Mouse (Mus musculus) liver, embryonic 13.5 days (tissue): ENCODE data around the gene Neurl2. TPM values are rescaled to one million over a fixed set of nuclear protein-coding genes. Genes with fewer than 3 reads are reported as not detected.

ENCODE experiments used
- ATAC-seq: fragments of 200-750 bp; cut with Nextera tagmentation; 2 replicates; pipeline ENCODE4 v1.8.0; 2017; ENCODE audit warnings: low read depth, mild to moderate bottlenecking, moderate number of reproducible peaks, moderate library complexity
- DNase-seq: peaks from one replicate; pipeline ENCODE4 v3.0.0; 2022
- H3K27ac ChIP-seq: fragments of 300-500 bp; sonication (generic); 2 replicates; pipeline ENCODE4 v1.5.1; 2015; ENCODE audit warnings: moderate library complexity, mild to moderate bottlenecking, inconsistent platforms
- H3K27me3 ChIP-seq: fragments of 300-500 bp; sonication (generic); 2 replicates; pipeline ENCODE4 v1.6.1; 2015; ENCODE audit warnings: mild to moderate bottlenecking, inconsistent platforms
- H3K36me3 ChIP-seq: fragments of 300-500 bp; sonication (generic); 2 replicates; pipeline ENCODE4 v1.6.1; 2015; ENCODE audit warnings: mild to moderate bottlenecking, inconsistent platforms
- H3K4me1 ChIP-seq: fragments of 300-500 bp; sonication (generic); replicated peaks from 2 replicates; pipeline ENCODE4 v1.6.1; 2015; ENCODE audit warnings: inconsistent platforms
- H3K4me2 ChIP-seq: fragments of 300-500 bp; sonication (generic); 2 replicates; pipeline ENCODE4 v1.6.1; 2015; ENCODE audit warnings: inconsistent platforms, mild to moderate bottlenecking, moderate library complexity
- H3K4me3 ChIP-seq: fragments of 300-500 bp; sonication (generic); replicated peaks from 2 replicates; pipeline ENCODE4 v1.5.1; 2015; ENCODE audit warnings: mild to moderate bottlenecking, inconsistent platforms
- H3K9ac ChIP-seq: fragments of 300-500 bp; sonication (generic); 2 replicates; pipeline ENCODE4 v1.6.1; 2015; ENCODE audit warnings: mild to moderate bottlenecking, inconsistent platforms
- H3K9me3 ChIP-seq: fragments of 300-500 bp; sonication (generic); replicated peaks from 2 replicates; pipeline ENCODE4 v1.6.1; 2016; ENCODE audit warnings: inconsistent platforms
- WGBS: fragments of 180-500 bp; shearing (Covaris S2); methylation state at CpG from one replicate; pipeline ENCODE4 v1.1.7; 2015; ENCODE audit not compliant: insufficient replicate concordance; 5-methylcytosine and 5-hydroxymethylcytosine counted together
- polyA plus RNA-seq: library from polyadenylated mRNA; unstranded; fragments of >200 nt; fragmentation: Nextera tagmentation; extraction: Ambion mirVana; gene quantifications from 2 replicates; pipeline ENCODE4 v1.2.1, GENCODE M21; 2015

The Neurl2 gene
- polyA plus RNA-seq, 1 experiment from 2014 or later = 2.5 TPM

DNA sequence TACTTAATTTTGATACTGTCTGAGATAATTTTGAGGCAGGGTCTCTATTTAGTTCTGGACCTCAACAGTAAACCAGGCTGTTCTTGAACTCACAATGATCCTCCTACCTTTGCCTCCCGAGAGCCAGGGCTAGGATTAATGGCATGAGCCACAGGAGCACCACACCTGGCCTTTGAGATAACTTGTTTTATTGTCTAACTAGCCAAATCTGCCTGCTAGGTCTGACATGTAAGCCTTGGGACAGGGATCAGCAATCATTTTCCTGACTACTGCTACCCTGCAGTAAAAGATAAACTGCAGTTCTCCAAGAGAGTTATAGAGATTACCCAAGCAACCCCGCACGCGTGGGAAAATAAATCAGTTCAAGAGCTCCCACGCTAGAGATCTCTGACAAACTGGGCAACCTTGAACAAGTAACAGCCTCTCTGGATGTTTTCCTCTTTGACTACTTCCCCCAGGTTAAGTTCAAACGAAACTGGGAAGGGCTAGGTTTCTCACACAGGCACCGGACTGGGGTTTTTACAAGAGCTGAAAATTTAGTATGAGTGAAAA is 48.3 kb downstream of the Neurl2 start:
- ATAC-seq (no peak), DNase-seq (no peak)
- H3K9me3 ChIP-seq = no peaks in the 10 kb centered on the region
- H3K27ac ChIP-seq = peak overlapping the region; percentile 76
- H3K4me2 ChIP-seq = peak overlapping the region; percentile 99
- H3K27me3 ChIP-seq = peaks cover 49% of the 10 kb centered on the region
- H3K4me1 ChIP-seq = peaks cover 57% of the 10 kb centered on the region
- peak overlapping the region; percentile 70 for H3K4me3 ChIP-seq
- peaks cover 10% of the 10 kb centered on the region for H3K36me3 ChIP-seq
- peak overlapping the region; percentile 82 for H3K9ac ChIP-seq
- 6% methylated on average over 7 of the region's 7 CpGs for WGBS

DNA sequence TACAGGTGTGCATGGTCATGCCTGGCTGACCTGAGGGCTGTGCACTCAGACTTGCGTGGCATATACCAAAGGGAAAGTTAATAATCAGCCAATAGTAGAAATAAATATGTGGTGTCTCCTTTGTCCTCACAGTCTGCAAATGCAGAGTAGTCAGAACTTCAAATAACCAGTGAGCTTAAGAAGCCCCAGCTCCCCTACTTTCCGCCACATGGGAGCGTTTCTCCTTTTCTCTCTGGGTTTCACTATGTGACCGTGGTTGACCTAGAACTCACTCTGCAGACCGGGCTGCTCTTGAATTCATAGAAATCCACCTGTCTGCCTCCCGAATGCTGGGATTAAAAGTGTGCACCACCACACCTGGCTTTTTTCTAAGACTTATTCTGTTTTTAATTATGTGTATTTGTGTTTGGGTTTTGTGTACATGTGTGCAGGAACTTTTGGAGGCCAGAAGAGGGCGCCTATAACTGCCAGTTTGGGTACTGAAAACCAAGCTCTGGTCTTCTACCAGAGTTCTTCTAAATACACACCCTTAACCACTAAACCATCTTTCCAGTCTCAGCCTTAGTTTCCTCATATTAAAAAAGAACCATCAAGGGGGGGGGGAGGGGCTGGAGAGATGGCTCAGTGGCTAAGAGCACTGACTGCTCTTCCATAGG is 49.2 kb downstream of the Neurl2 start:
- Histone ChIP-seq H3K27ac (no peak overlapping the region), H3K36me3 (peaks cover 5% of the 10 kb centered on the region; the same call in 1 of the 2 replicates), H3K27me3 (peaks cover 58% of the 10 kb centered on the region), H3K4me3 (no peak overlapping the region), H3K9me3 (no peaks in the 10 kb centered on the region), H3K9ac (no peak overlapping the region), H3K4me2 (no peak overlapping the region), H3K4me1 (peaks cover 55% of the 10 kb centered on the region)
- DNase-seq (no peak), ATAC-seq (no peak)
- WGBS = 66% methylated on average over 7 of the region's 7 CpGs

DNA sequence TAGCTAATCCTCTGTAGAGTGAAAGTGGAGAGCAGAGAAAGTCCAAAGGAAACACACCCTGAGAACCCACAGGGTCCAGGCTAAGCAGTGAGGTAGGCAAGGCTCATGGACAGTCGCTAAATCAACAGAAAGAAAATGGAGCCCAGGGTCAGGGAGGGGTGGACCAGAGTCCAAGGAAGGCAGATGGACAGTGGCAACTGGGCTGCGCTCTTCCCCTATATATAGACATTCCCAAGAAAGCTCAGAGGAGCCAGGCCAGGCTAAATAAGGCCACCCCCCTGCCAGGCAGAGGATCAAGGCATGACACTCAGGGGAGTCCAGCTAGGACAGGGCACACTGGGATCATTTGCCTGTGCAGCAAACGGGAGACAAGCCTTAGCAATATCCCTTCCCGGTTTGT is 51.4 kb downstream of the Neurl2 start:
- no peak overlapping the region for H3K4me2 ChIP-seq
- ATAC-seq = no peak
- DNase-seq = no peak
- no peak overlapping the region for H3K27ac ChIP-seq
- H3K4me1 ChIP-seq = peaks cover 35% of the 10 kb centered on the region
- H3K27me3 ChIP-seq = peaks cover 76% of the 10 kb centered on the region
- 61% methylated on average over 4 of the region's 4 CpGs for WGBS
- no peak overlapping the region for H3K9ac ChIP-seq
- no peaks in the 10 kb centered on the region for H3K9me3 ChIP-seq
- H3K36me3 ChIP-seq = no peaks in the 10 kb centered on the region
- H3K4me3 ChIP-seq = no peak overlapping the region

Other genes starting within 250 kb of the Neurl2 start
- 0.13 and 0.19 TPM in 2 replicates for gene Wfdc6a, start 248.0 kb downstream of the Neurl2 start, polyA plus RNA-seq
- gene Eppin, start 239.9 kb downstream of the Neurl2 start, polyA plus RNA-seq = not detected in 2 replicates
- gene Wfdc6b, start 219.9 kb downstream of the Neurl2 start, polyA plus RNA-seq = not detected in 2 replicates
- not detected in 2 replicates for gene Wfdc8, start 219.8 kb downstream of the Neurl2 start, polyA plus RNA-seq
- gene Wfdc16, start 194.7 kb downstream of the Neurl2 start, polyA plus RNA-seq = not detected in 2 replicates
- not detected in 2 replicates for gene Wfdc10, start 177.4 kb downstream of the Neurl2 start, polyA plus RNA-seq
- gene Wfdc9, start 176.9 kb downstream of the Neurl2 start, polyA plus RNA-seq = not detected in 2 replicates
- gene Wfdc11, start 159.4 kb downstream of the Neurl2 start, polyA plus RNA-seq = not detected in 2 replicates
- gene Wfdc13, start 148.3 kb downstream of the Neurl2 start, polyA plus RNA-seq = not detected in 2 replicates
- not detected in 2 replicates for gene Spint4, start 135.0 kb downstream of the Neurl2 start, polyA plus RNA-seq
- gene Spint5, start 118.2 kb downstream of the Neurl2 start, polyA plus RNA-seq = not detected in 2 replicates
- gene Wfdc3, start 87.5 kb downstream of the Neurl2 start, polyA plus RNA-seq = 0.93 and 1.0 TPM in 2 replicates
- gene Dnttip1, start 87.5 kb downstream of the Neurl2 start, polyA plus RNA-seq = 47.3 and 49.8 TPM in 2 replicates
- 762 and 764 TPM in 2 replicates for gene Ube2c, start 63.6 kb downstream of the Neurl2 start, polyA plus RNA-seq
- gene Tnnc2, start 53.5 kb downstream of the Neurl2 start, polyA plus RNA-seq = 5.1 and 8.4 TPM in 2 replicates
- 4.1 TPM in 2 replicates for gene Snx21, start 47.6 kb downstream of the Neurl2 start, polyA plus RNA-seq
- gene Acot8, start 28.6 kb downstream of the Neurl2 start, polyA plus RNA-seq = 18.8 and 20.3 TPM in 2 replicates
- gene Zswim3, start 28.4 kb downstream of the Neurl2 start, polyA plus RNA-seq = 4.3 and 5.1 TPM in 2 replicates
- 6.2 and 6.9 TPM in 2 replicates for gene Zswim1, start 10.8 kb downstream of the Neurl2 start, polyA plus RNA-seq
- gene Spata25, start 4.9 kb downstream of the Neurl2 start, polyA plus RNA-seq = not detected in 2 replicates
- 65.4 and 69.2 TPM in 2 replicates for gene Ctsa, start 583 bp downstream of the Neurl2 start, polyA plus RNA-seq
- gene Pltp, start 24.3 kb upstream of the Neurl2 start, polyA plus RNA-seq = 7.7 and 8.3 TPM in 2 replicates
- gene Pcif1, start 45.8 kb upstream of the Neurl2 start, polyA plus RNA-seq = 45.5 and 48.3 TPM in 2 replicates
- 5.4 and 6.1 TPM in 2 replicates for gene Zfp335, start 78.3 kb upstream of the Neurl2 start, polyA plus RNA-seq
- 1.1 and 1.2 TPM in 2 replicates for gene Mmp9, start 107.3 kb upstream of the Neurl2 start, polyA plus RNA-seq
- 0.17 and 0.18 TPM in 2 replicates for gene Slc12a5, start 127.3 kb upstream of the Neurl2 start, polyA plus RNA-seq
- gene Ncoa5, start 201.4 kb upstream of the Neurl2 start, polyA plus RNA-seq = 18.3 and 22.2 TPM in 2 replicates
- gene Cd40, start 222.2 kb upstream of the Neurl2 start, polyA plus RNA-seq = 3.4 and 3.8 TPM in 2 replicates